ENCODE assay signal across 8 mouse cellular contexts in genomic region chrX:73342483-73342895, GRCm38 (mm10). TPM values are rescaled to one million over a fixed set of nuclear protein-coding genes. Genes with fewer than 3 reads are reported as not detected.
DNase-seq lines count a peak whose midpoint lies in the region; ATAC-seq and TF ChIP-seq lines count a peak whose summit lies in the region.

TSS of gene Zfp275 (plus strand) at chrX:73342621.

- no peak for TF ChIP-seq CTCF in E14TG2a.4 (conservative IDR thresholded peaks at IDR 0.05; ENCODE audit: low read length)
- no peak for TF ChIP-seq CTCF in lung, adult 2 months (IDR thresholded peaks at IDR 0.05; ENCODE audit: insufficient read depth, low read length)
- TF ChIP-seq CTCF in olfactory bulb, adult 2 months (IDR thresholded peaks at IDR 0.05; ENCODE audit: insufficient read depth, low read depth, low read length), result no peak

- peaks cover 12% of the 10 kb centered on the region for H3K36me3 ChIP-seq in E14TG2a.4 (ENCODE audit: insufficient read depth, low read length)
- H3K36me3 ChIP-seq in forebrain, embryonic 16.5 days (ENCODE audit: control insufficient read depth, insufficient read depth), result no peaks in the 10 kb centered on the region

- H3K4me2 ChIP-seq in forebrain, embryonic 16.5 days (ENCODE audit: low read length), result peak within 1 kb of the TSS; percentile 59

- H3K9ac ChIP-seq in forebrain, embryonic 16.5 days (replicated peaks; ENCODE audit: low read depth, low read length), result peak within 1 kb of the TSS; percentile 73

- intact Hi-C loops in heart, postnatal 25 days (cut with DNase I), result no loop called here

- peaks cover 9% of the 10 kb centered on the region; the same call in 1 of the 2 replicates for H3K4me1 ChIP-seq in E14TG2a.4 (replicated peaks; ENCODE audit: low read depth, low read length)
- peaks cover 9% of the 10 kb centered on the region; the same call in 1 of the 2 replicates for H3K4me1 ChIP-seq in forebrain, embryonic 16.5 days (replicated peaks; ENCODE audit: control insufficient read depth, insufficient read depth, low read length)
- H3K4me1 ChIP-seq in lung, adult 2 months (ENCODE audit: control insufficient read depth, insufficient read depth, low read length), result peaks cover 2% of the 10 kb centered on the region; the same call in 1 of the 2 replicates
- peaks cover 5% of the 10 kb centered on the region; the same call in 1 of the 2 replicates for H3K4me1 ChIP-seq in olfactory bulb, adult 2 months (ENCODE audit: control insufficient read depth, insufficient read depth, low read length)

- peak; percentile 76 for DNase-seq in heart, postnatal 25 days (ENCODE audit: low spot score)
- DNase-seq in layer of hippocampus, adult 18-20 months (ENCODE audit: low spot score in 2 of 2), result peak; percentile 48 to 62
- DNase-seq in lung, adult 2 months, result peak; percentile 68
- peak; percentile 78 for DNase-seq in thymus, postnatal 0 days (ENCODE audit: low spot score)

- H3K9me3 ChIP-seq in E14TG2a.4 (ENCODE audit: low read length), result no peaks in the 10 kb centered on the region
- H3K9me3 ChIP-seq in forebrain, embryonic 16.5 days (ENCODE audit: control insufficient read depth, low read length), result no peaks in the 10 kb centered on the region

- H3K4me3 ChIP-seq in E14TG2a.4 (replicated peaks; ENCODE audit: low read length), result peak within 1 kb of the TSS; percentile 82
- H3K4me3 ChIP-seq in forebrain, embryonic 16.5 days (replicated peaks; ENCODE audit: low read length), result peak within 1 kb of the TSS; percentile 63
- H3K4me3 ChIP-seq in lung, adult 2 months (replicated peaks; ENCODE audit: extremely low read depth, low read depth, low read length), result peak within 1 kb of the TSS; percentile 98
- peak within 1 kb of the TSS; percentile 98 for H3K4me3 ChIP-seq in olfactory bulb, adult 2 months (ENCODE audit: insufficient read depth, low read depth, low read length)

- TF ChIP-seq POLR2A in lung, adult 2 months (IDR thresholded peaks at IDR 0.05; ENCODE audit: borderline replicate concordance, extremely low read depth, low read depth, low read length), result peak; percentile 44; the same call in 1 of the 2 replicates
- TF ChIP-seq POLR2A in olfactory bulb, adult 2 months (IDR thresholded peaks at IDR 0.05; ENCODE audit: insufficient read depth, low read depth, low read length), result peak; percentile 71

- no peaks in the 10 kb centered on the region; the same call in 1 of the 2 replicates for H3K27me3 ChIP-seq in E14TG2a.4 (ENCODE audit: insufficient read depth, low read length)
- H3K27me3 ChIP-seq in forebrain, embryonic 16.5 days (replicated peaks; ENCODE audit: control insufficient read depth, insufficient read depth, low read length), result no peaks in the 10 kb centered on the region

- peak within 1 kb of the TSS; percentile 67 for H3K27ac ChIP-seq in forebrain, embryonic 16.5 days (ENCODE audit: low read length)
- H3K27ac ChIP-seq in olfactory bulb, adult 2 months (ENCODE audit: insufficient read depth, low read depth, low read length), result no peak within 1 kb of the TSS

- peak; percentile 91 for ATAC-seq in cerebellum, adult (ENCODE audit: insufficient number of reproducible peaks, low FRiP score, low TSS enrichment)
- ATAC-seq in forebrain, embryonic 16.5 days, result peak; percentile 98

- WGBS in forebrain, embryonic 16.5 days, result 17% methylated on average over 35 of the region's 37 CpGs
- 32% methylated on average over 36 of the region's 37 CpGs for WGBS in lung, adult 2 months
- 21% methylated on average over 37 of the region's 37 CpGs for WGBS in olfactory bulb, adult 2 months

RNA-seq across cellular contexts. Expression of gene Zfp275, which starts in this region (rescaled TPM):
- 13.2 and 14.1 TPM in 2 replicates for polyA plus RNA-seq in forebrain, embryonic 16.5 days (2015; fragmentation: Nextera tagmentation; extraction: Ambion mirVana)
- total RNA-seq in heart, postnatal 25 days (2021), result 1 to 10 TPM; 4.4 to 5.2 TPM
- total RNA-seq in layer of hippocampus, adult 18-20 months (2021), result 10 to 100 TPM; 10.7 to 12.6 TPM
- 10.7 and 14.7 TPM in 2 replicates for polyA plus RNA-seq in lung, adult 2 months (2012; rRNA removed)
- polyA plus RNA-seq in olfactory bulb, adult 2 months (2012; ENCODE audit: insufficient read depth, insufficient read length, low replicate concordance, missing spikeins), result not detected in 2 replicates
- 5.6 and 5.7 TPM in 2 replicates for polyA plus RNA-seq in thymus, postnatal 0 days (2015; fragmentation: Nextera tagmentation; extraction: Ambion mirVana)
